Mouse (Mus musculus) megakaryocyte, embryonic 14.5 days (primary cell): ENCODE data around the gene Hoxc9.

Experiments
- FLI1 ChIP-seq: IDR thresholded peaks from 2 replicates; pipeline ENCODE4 v1.6.1; 2012; ENCODE audit warnings: low read length, inconsistent platforms, mixed read lengths
- GATA1 ChIP-seq: IDR thresholded peaks from 3 replicates; pipeline ENCODE4 v1.6.1; 2012; ENCODE audit warnings: mixed read lengths, low read length, inconsistent platforms, borderline replicate concordance

- TF ChIP-seq GATA1 (no peak), FLI1 (no peak)
Measured at GRCm38 (mm10) chr15:102991782-102992181, 15.5 kb downstream of the Hoxc9 start.
